Mouse (Mus musculus) kidney, postnatal 25 days (tissue): ENCODE data around the gene 1700020D05Rik.

Experiments used
- DNase-seq, 2 experiments: peaks; one replicate each; pipeline ENCODE4 v3.0.0; 2021; ENCODE audit warnings: mixed read lengths in 2 of 2

1700020D05Rik gene

GRCm38 (mm10) chr19:5493301-5493721 lies 10.3 kb downstream of the 1700020D05Rik start:
- DNase-seq: peak; percentile 40 to 68

- no peak for DNase-seq
These were observed 10.9 kb downstream of the 1700020D05Rik start for GRCm38 (mm10) chr19:5492641-5493040.

- DNase-seq: peak; percentile 90 to 94
These were observed 12.5 kb downstream of the 1700020D05Rik start for GRCm38 (mm10) chr19:5490898-5491708.

GRCm38 (mm10) chr19:5490313-5490897 lies 13.2 kb downstream of the 1700020D05Rik start, which contains the start of gene Cfl1:
Gene Cfl1, plus strand, starts transcription at chr19:5490455.
- DNase-seq: peak; percentile 94 to 98

GRCm38 (mm10) chr19:5489721-5490120 lies 13.9 kb downstream of the 1700020D05Rik start:
- DNase-seq: peak in 1 of 2 experiments; percentile 23

- peak; percentile 99 for DNase-seq
These were observed 14.6 kb downstream of the 1700020D05Rik start for GRCm38 (mm10) chr19:5488878-5489571.

- DNase-seq: peak; percentile 98 to 99
These were observed 15.6 kb downstream of the 1700020D05Rik start, which contains the start of gene Mus81 for GRCm38 (mm10) chr19:5487768-5488550. Gene Mus81, minus strand, starts transcription at chr19:5488402.

- peak in 1 of 2 experiments; percentile 38 for DNase-seq
These were observed 16.8 kb downstream of the 1700020D05Rik start for GRCm38 (mm10) chr19:5486771-5487170.

- peak; percentile 26 to 51 for DNase-seq
These were observed 17.3 kb downstream of the 1700020D05Rik start for GRCm38 (mm10) chr19:5486286-5486685.

- DNase-seq: peak in 1 of 2 experiments; percentile 45
These were observed 17.8 kb downstream of the 1700020D05Rik start for GRCm38 (mm10) chr19:5485821-5486220.

GRCm38 (mm10) chr19:5485371-5485770 lies 18.2 kb downstream of the 1700020D05Rik start:
- peak; percentile 3 to 33 for DNase-seq

GRCm38 (mm10) chr19:5484496-5484895 lies 19.1 kb downstream of the 1700020D05Rik start:
- no peak for DNase-seq

- peak in 1 of 2 experiments; percentile 41 for DNase-seq
These were observed 19.9 kb downstream of the 1700020D05Rik start for GRCm38 (mm10) chr19:5483386-5484359.

- peak in 1 of 2 experiments; percentile 41 for DNase-seq
These were observed 22.2 kb downstream of the 1700020D05Rik start for GRCm38 (mm10) chr19:5481398-5481797.

- peak in 1 of 2 experiments; percentile 29 for DNase-seq
These were observed 23.6 kb downstream of the 1700020D05Rik start for GRCm38 (mm10) chr19:5480016-5480415.

GRCm38 (mm10) chr19:5477668-5478300 lies 25.8 kb downstream of the 1700020D05Rik start:
- DNase-seq: no peak

- no peak for DNase-seq
These were observed 26.5 kb downstream of the 1700020D05Rik start for GRCm38 (mm10) chr19:5477004-5477667.

GRCm38 (mm10) chr19:5475069-5475714 lies 28.4 kb downstream of the 1700020D05Rik start:
- no peak for DNase-seq
